Mouse (Mus musculus): ENCODE measurements around the gene Ube2e1.

The Ube2e1 gene

DNA sequence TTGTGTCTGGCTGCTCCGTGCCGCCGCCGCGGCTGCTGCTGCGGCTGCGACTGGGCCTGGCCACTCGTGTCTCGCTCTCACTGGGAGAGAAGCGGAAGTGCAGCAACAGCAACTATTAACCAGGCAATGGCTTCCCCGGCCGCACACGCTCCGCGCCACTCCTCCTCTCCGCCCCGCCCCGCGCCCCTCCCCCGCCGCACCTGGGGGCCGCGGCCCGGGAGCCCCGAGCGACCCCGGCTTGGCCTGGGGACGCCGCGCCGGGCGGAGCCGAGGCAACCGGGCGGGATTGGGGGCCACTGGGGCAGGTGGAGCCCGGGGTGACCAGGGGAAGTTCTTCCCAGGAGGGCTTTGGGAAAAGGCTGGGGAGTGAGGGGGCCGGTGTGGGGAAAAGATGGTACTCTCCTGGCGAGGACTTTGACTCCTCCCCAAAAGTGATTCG, at the start of gene Ube2e1:
Ube2e1 (minus strand) TSS at position 167 of the 439 bp plus-strand sequence.
- DNase-seq = peak; percentile 89

DNA sequence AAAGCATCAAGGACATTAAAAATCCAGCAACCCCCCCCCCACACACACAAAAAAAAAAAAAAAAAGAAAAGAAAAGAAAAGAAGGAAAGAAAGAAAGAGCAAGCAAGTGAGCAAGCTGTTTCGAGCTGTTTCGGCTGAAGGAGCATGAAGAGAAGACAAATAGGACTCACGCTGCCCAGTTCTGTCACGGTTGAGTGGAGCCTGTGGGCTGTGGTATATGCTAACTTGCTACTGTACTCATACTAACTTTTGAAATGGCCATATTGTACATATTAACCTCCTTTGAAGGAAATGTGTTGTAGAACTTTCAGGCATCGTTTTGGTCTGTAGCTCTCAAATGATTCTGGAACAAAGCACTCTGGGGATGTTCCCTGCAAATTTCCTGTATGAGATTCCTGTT, 48.2 kb upstream of the Ube2e1 start:
- no peak for DNase-seq

DNA sequence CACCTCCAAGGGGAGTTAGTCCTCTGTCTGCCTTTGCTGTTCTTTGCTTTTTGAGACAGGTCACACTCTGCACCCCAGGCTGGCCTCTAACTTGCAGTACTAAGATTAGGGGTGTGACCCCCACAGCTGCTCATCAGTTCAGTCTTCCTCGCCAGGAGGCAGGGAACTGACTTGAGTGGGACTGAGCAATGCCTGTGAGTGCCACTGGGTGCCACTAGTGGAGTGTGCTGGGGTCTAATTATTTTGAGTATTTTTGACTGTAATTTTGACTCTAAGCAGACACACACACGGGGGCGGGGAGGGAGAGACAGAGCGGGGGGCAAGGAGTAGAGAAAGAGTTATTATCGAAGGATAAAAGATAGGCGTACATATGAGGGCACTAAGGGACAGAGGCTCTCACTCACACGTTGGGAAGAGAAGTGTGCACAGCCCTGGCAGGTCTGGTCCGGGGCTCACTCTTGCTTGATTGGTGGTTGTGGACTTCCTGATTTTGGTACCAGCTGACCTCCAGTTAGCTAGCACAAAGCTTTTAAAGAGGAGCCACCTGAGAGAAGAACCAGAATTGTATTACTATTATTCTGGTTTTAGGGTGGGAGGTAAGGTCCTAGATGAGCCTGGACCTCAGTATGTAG, 46.4 kb upstream of the Ube2e1 start:
- DNase-seq = peak; percentile 19

DNA sequence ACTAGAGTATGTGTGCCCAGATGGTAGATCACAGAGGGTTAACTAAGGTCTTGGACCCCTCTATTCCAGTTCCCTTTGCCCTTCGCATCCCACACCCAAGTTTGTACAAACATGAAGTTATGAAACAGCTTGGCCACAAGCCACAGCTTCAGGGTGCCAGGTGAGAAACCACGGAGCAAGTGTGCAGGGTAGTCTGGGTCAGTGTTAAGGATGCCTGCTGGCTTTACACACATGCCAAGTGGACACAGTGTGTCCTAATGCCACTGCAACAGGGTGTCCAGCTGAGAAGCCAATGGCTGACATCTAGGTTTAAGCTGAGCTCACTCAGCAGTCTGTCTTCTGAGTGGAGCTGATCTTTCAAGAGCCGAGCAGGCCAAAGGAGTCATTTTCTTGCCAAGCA, 44.5 kb upstream of the Ube2e1 start:
- no peak for DNase-seq

DNA sequence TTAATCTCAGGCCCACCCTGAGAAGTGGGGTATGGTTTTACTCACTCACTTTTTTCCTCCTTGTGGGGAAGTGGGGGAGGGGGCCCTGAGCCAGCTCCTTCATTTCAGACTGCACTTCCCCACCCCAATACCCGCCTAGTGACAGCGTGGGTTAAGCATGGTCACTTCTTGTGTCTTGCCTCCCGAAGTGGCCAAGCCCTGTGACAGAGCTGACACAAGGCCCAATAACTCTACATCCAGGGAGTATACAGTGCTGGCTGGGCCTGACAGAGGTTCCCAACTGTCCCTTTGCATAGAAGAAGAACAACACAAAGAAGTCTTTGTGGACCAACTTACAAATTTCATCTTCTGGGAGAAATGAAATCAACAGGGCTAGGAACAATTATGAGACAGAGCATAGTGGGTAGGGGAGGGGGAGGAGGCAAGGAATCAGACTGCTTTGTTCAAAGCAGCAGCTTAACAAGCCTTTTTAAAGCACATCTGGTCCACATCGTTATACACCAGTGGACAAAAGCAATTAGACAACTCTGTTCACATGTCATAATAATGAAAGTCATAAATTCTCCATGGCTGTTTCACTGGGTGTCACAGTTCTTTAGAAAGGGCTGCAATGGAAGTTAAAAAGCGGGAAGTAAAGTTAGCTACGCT, 42.2 kb upstream of the Ube2e1 start:
- DNase-seq = no peak

DNA sequence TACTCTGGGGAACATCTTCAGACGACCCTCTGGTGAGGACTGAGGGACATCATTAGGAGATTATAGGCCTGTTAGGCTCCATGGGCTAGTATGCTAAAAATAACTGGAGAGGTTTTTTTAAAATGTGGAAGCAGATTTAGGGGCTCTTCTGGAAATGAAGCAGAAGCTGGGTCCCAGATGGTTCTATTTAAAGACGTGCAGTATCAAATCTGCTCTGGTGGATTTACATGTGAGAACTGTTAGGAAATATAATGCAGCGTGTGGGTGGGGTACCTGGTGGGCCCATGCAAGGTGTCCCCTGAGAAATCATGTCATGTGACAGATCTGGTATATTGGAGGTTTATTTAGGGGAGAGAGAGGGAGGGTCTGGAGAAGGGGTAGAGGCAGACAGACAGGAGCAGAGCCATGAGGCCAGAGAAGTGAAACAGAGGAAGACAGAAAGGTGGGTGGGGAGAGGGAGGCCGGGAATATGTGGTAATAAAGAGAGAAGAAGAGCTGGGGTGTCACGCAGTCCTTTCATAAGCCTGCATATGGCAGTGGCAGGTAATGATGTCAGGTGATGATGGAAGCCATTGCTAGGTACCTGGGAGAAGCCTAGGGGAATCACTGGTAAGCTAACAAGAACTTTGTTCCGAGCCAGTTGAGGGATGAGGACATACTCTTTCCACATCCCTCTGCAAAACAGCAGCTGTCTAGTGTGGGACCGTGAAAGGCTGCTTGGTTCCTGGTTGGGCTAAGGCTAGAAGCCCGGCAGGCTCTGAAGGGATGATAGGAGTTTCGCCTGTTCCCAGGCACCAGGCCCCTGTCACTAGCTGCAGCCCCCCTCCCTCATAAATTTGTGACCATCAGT, 41.3 kb upstream of the Ube2e1 start:
- no peak for DNase-seq

DNA sequence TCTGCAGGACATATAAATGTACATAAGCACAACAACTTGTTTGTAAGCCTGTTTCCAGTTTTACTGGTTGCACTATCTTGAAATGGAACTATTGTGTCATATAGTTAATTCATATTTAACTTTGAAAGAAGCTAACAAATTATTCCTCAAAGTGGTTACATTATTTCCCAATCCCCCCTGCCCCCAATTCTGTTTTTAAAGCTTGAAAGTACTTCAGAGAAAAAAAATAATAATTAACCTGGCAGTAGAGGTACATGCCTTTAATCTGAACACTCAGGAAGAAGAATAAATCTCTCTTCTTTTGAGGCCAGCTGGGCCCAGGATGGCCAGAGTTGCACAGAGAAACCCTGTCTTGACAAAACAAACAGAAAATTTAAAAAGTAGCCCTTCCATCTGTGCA, 37.4 kb upstream of the Ube2e1 start:
- DNase-seq = no peak

DNA sequence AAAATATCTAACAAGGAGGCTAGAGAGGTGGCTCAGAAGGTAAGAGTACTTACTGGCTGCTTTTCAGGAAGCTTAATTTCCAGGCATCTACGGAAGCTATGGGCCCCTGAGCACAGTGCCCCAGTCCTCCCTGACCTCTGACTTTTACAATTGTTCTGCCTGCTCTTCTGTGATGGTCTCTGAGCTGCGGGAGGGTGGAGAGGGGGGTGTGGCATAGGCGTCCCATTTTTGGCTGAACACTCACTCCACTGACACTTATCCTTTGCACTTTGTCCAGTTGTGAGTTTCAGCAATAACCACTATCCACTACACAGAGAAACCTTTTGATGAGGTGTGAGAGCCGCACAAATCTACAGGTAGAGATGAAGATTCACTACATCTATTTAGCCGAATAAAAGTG, 35.4 kb upstream of the Ube2e1 start:
- no peak for DNase-seq

DNA sequence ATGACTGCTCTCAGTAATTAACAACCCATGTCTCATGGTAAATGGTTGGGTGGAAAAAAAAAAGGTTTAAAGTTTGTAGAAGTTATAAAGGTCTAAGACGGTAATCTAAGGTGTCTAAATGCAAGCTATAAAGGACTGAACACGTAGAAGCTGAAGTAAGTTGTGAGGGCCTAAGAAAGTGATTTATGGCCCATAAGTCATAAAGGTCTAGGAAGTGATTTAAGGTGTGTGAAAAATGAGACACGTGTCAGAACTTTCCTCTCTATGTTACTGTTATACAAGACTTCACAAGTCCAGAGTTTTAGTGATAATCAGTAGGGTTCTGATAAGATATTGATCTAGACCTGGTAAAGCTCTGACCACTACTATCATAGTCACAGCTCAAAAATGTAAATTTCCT, 32.7 kb upstream of the Ube2e1 start:
- no peak for DNase-seq

DNA sequence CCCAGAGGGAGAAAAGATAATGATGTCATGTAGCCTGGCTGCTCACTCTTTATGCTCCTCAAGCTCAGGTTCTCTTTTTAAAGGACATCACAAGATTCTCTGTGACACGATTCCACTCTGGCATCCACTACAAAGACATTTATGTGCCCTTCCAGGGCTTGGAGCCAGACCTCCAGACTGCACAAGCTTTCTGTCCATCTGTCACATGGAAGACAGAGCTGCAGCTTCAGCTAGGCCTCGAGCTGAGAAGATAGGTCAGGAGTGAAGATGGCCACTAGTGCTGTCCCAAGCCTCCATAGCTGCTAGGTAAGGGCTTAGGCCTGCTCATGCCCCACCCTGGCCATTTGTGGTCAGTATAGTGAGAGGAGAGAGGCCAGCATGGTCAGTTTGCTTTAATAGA, 24.8 kb upstream of the Ube2e1 start:
- no peak for DNase-seq

DNA sequence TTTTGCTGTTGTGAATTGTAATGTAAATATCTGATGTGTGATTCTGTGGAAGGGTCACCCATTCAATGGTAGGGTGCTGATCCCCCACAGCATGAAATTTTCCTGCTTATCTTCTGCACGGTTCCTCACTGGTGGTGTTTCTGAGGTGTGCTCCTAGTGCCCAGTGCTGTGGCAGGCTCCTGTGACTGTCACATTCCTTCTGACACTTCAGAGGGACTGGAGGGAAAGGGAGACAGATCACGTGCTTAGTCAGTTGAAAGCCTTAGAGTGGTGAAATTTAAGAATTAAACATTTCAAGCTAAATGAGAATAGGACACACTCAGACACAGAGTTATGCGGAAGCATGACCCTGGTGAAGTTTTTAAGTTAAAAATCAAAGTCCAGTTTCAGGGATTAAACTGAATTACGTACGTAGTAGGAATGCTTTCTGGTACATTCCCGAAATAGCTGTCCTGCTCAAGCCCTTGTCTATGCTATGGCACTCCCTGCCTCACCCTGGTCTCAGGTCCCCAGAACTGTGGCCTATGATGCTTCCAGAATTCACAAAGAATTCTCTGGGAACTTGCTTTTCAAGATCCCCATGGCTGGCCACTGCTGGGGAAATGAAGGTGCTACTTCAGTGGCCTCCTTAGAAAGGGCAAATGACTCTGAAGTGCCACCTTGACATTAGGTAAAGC, 24.0 kb upstream of the Ube2e1 start:
- no peak for DNase-seq

DNA sequence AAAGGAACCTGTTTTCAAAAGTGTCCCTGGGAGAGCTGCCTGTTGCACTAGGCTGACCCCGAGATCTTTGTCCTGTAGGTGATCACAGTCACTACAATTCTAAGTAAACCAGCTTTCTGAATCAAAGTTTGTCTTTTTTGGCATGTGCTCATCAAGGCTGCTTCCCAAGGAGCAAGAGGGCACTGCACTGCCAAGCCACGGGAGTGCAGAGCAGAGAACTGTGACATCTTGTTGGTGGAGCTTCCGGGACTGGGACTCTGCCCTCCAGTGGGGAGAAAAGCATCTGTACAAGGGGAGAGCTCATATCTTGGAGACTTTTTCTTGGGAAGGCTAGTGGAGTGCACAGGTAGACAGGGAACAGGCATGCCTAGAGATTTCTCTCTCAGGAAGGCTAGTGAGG, 21.9 kb upstream of the Ube2e1 start:
- DNase-seq = no peak

DNA sequence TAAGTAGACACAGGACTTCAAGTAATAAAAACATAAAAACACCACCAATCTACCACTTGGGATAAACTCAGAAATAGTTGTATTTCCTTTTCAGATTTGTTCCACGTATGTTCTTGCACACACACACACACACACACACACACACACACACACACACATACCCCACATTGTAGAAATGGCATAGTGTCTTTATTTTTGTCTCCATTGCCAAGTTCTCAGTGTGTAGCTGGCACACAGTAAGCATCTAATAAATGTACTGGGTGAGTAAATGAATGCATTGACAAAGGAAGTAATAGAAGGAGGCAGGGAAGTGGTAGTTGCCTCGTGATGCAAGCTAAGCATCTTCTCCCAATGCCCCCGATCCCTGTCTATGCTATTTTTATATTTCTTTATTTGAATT, 21.3 kb upstream of the Ube2e1 start:
- no peak for DNase-seq

DNA sequence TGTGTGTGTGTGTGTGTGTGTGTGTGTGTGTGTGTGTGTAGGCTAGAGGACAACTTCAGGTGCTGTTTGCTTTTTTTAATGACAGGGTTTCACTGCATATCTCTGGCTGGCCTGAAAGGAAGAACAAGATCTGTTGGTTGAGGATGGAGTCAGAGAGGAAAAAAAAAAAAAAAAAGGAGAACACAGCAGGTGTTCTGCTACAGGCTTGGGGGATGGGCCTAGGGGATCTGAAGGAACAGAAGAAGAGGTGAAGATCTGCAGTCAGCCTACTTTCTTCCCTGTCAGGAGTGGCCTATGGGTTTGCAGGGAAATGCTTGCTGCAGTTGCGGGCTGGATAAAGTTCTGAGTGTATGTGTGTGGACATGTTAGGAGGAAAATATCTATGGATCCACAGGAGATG, 19.0 kb upstream of the Ube2e1 start:
- peak; percentile 85 for DNase-seq

DNA sequence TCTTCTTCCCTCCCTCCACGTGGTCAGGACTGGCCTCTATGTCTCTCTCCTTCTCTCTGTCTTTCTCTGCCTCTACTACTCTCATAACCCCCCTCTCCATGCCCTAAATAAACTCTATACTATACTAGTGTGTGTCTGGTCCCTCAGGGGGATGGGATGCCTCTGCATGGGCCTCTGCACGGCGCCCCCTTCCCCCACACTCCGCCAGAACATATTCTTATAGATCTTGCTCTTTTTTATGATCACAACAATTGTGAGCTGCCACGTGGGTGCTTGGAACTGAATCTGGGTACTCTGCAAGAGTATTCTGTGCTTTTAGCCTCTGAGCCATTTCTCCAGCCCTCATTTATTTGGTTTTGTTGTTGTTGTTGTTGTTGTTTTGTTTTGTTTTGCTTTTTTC, 18.2 kb upstream of the Ube2e1 start:
- DNase-seq = peak; percentile 66

DNA sequence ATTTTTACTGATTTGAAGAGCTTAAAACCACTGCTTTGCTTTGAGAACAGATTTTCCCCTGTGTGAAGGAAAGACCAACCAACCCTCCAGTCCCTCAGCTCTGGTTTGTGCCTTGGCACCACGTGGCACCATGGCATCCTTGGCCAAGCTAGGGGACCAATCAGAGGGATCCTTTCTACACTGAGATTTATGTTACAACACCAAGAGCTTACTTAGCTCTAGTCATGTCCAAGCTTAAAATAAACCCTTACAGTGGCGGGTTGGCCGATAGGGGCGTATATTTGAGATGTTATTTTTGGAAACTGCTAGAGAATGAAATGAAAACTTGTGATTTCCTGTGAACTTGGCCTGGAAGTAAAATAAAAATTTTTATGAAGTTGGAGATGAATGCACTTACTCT, 11.9 kb upstream of the Ube2e1 start:
- DNase-seq = no peak

DNA sequence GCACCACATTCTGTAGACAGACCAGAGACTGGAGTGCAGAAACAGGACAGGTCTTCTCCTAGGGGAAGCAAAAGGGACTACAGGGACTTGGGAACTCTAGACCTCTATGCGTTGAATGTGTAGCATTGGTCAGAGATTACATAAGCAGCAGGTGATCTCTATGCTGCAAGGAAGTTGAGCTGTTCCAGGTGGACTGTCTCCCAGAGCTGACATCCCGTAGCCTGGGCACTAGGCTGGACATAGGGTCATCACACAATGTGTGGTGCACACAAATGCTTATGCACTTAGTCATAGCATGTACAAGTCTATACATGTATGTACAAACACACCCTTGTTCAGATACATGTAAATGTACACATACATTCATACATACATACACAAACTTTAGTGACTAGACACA, 11.1 kb upstream of the Ube2e1 start:
- DNase-seq = no peak

DNA sequence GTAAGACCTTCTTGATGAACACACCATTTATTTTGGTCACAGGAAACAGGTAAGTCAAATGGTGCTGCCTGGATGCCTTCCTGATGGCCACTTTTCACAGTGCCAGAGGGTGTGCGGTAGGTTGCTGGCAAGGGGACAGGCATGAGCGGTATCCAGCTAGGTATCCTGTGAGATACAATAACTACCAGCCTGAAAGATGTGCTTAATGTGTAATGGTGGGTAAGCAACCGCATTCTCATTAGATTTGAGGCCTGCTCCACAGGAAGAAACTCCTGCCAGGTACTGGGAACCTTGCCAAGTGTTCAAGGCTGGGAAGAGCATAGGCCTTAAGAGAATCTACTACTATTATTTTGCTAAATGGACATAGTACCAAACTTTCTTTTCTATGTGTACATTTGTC, 9.4 kb upstream of the Ube2e1 start:
- no peak for DNase-seq

DNA sequence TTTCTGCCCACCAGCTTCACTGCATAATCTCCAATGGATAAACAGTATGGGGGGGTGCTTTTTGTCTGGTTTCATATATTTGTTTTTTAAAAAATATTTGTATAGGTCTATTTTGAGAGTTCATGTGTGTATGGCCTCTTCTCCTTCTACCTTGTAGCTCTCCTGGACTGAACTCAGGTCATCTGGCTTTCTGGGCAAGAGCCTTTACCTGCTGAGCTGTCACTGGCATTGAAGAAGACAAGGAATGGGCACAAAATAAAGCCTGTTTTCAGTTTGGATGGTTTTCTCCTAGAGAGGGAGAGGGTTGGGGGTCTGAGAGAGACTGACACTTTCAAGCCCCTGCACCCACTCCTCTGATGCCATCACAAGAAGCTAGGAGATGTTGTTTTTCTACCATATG, 4.4 kb upstream of the Ube2e1 start:
- no peak for DNase-seq

DNA sequence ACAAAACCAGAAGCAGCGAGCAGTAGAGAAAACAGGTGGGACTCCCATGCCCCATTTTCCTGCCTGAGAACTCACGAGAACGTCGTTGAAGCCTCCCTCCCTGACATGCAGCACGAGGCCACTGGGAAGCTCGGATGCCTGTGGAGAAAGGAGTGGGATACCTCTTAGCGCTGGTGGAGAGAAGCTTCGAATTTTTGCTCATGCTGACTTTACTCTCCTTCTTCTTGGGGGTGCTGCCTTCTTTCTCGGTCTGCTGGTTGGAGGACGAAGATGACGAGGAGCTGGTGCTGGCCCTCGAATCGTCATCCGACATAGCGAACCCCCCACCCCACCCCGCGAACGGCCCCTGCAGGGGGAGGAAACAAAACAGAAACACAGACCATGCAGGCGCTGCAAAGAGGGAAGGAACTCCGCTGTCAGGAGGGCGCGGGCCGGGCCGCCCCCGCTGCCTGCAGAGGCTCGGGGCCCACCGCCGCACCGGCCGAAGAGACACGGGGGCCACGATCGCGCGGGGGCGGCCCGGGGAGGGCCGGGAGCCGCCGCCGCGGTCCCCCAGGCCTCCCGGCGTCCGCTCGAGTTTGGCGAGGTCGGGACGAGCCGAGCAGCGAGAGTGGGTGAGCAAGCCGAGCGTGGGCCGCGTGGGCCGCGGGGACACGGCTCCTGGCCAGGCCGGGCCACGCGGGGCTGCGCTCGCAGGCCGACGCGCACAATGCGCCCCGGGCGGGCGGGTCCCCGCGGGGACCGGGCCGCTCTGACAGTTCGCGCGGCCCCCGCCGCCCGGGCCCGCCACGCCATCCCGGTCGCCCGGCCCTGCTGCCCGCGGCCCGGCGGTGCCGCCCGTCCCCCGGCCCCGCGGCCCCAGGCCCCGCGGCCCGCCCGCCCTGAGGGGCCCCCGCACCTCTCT, 618 bp downstream of the Ube2e1 start:
- peak; percentile 74 for DNase-seq

DNA sequence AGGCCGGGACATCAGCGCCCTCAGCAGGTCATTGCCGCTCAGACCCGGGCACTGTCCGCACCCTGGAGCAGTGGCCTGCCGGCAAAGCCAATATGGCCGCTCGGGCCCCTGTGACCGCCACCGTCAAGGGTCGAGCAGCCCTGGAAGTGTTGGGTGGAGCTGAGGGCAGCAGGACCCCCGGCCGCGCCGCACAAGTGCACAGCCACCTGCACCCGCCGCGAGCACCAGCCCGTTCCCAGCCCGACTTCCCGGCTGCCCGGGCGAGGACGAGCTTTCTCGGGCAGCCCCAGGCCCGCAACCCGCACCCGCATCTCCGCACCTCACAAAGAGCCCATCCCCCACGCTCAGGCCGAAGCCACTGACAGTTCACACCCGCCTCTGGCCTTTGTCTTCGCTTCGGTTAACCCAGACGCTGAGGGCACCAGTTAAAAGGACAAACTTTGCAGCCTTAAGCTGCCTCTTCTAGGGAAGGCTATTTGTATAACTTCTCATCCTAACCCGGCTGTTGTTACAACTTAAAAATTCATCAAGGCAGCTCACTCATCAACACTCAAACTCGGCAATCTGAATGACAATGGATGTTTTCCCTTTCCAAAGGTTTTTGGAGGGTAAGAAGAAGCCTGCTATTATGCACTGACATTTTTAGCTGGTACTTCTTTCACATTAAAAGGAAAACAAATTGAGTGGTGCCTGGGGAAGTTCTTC, 4.5 kb downstream of the Ube2e1 start:
- peak; percentile 29 for DNase-seq

All from thymus, postnatal 14 days (tissue).